Mouse (Mus musculus) forebrain, embryonic 11.5 days (tissue): ENCODE measurements around the gene Ppp1r13b. TPM values are rescaled to one million over a fixed set of nuclear protein-coding genes. Genes with fewer than 3 reads are reported as not detected.

Experiments
- ATAC-seq: fragments of 200-750 bp; cut with Nextera tagmentation; replicated peaks from 2 replicates; pipeline ENCODE4 v1.8.0; 2017; ENCODE audit warnings: moderate TSS enrichment; ENCODE audit not compliant: low FRiP score
- DNase-seq: peaks from one replicate; pipeline ENCODE4 v3.0.0-alpha.2; 2017; ENCODE audit warnings: low spot score
- H3K27ac ChIP-seq: fragments of 300-500 bp; sonication (generic); 2 replicates; pipeline ENCODE4 v1.5.1; 2014; ENCODE audit warnings: low read depth, low read length
- H3K27me3 ChIP-seq: fragments of 300-500 bp; sonication (generic); 2 replicates; pipeline ENCODE4 v1.6.1; 2014; ENCODE audit warnings: mild to moderate bottlenecking, low read length, mixed read lengths; ENCODE audit not compliant: control insufficient read depth, insufficient read depth
- H3K36me3 ChIP-seq: fragments of 300-500 bp; sonication (generic); 2 replicates; pipeline ENCODE4 v1.6.1; 2014; ENCODE audit warnings: mild to moderate bottlenecking, low read length, moderate library complexity, mixed read lengths; ENCODE audit not compliant: control insufficient read depth, insufficient read depth
- H3K4me1 ChIP-seq: fragments of 300-500 bp; sonication (generic); replicated peaks from 2 replicates; pipeline ENCODE4 v1.6.1; 2014; ENCODE audit warnings: low read length, mixed read lengths; ENCODE audit not compliant: control insufficient read depth, insufficient read depth
- H3K4me2 ChIP-seq: fragments of 300-500 bp; sonication (generic); 2 replicates; pipeline ENCODE4 v1.6.1; 2014; ENCODE audit warnings: low read depth, mild to moderate bottlenecking, low read length, moderate library complexity, mixed read lengths; ENCODE audit not compliant: severe bottlenecking
- H3K4me3 ChIP-seq: fragments of 300-500 bp; sonication (generic); 2 replicates; pipeline ENCODE4 v1.5.1; 2014; ENCODE audit warnings: low read depth, low read length
- H3K9ac ChIP-seq: fragments of 300-500 bp; sonication (generic); 2 replicates; pipeline ENCODE4 v1.6.1; 2014; ENCODE audit warnings: low read length
- H3K9me3 ChIP-seq: fragments of 300-500 bp; sonication (generic); 2 replicates; pipeline ENCODE4 v1.6.1; 2016; ENCODE audit warnings: low read length, mixed read lengths; ENCODE audit not compliant: control insufficient read depth
- WGBS: fragments of 180-500 bp; shearing (Covaris S2); extraction: QIAGEN DNeasy Blood & Tissue Kit; methylation state at CpG from one replicate; pipeline ENCODE4 v1.1.7; 2014; 5-methylcytosine and 5-hydroxymethylcytosine counted together
- polyA plus RNA-seq: library from polyadenylated mRNA; unstranded; fragments of >200 nt; fragmentation: Nextera tagmentation; extraction: Ambion mirVana; gene quantifications from 2 replicates; pipeline ENCODE4 v1.2.1, GENCODE M21; 2014

The Ppp1r13b gene
- polyA plus RNA-seq, 1 experiment from 2014 or later, result 6.3 TPM

DNA sequence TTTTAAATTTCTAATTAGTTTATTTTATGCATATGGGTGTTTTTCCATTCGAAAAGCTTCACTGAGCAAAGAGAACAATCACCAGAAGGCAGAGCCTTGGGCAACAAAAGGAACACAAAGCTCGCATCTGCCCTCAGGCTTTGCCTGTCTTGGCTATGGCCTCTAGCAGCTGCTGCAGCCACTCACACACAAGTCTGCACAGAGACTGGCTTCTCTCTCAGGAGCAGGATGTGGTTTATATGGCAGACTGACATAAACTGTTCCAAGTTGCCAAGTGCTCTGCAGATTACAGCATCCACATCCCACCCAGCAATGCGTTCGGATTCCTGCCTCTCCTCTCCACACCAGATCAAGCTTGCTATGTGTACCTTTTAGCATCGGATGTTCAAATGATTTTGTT, 56.2 kb downstream of the Ppp1r13b start:
- DNase-seq (no peak), ATAC-seq (no peak)
- H3K4me1 ChIP-seq, result no peaks in the 10 kb centered on the region

DNA sequence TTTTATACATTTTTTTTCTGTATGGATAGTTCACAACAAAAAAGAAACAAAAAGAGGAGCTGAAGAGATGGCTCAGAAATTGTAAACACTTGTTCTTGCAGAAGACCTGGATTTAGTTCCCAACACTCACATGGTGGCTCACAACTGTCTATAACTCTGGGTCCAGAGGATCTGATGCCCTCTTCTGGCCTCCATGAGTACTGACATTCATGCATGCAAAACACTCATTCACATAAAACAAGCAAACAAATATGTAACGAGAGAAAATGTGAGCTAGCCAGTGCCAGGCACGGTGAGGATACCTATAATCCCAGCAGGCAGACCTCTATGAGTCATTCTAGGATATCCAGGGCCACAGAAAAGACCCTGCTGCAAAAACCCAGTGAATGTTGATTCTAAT, 56.7 kb downstream of the Ppp1r13b start:
- Histone ChIP-seq H3K27me3 (no peaks in the 10 kb centered on the region), H3K4me1 (no peaks in the 10 kb centered on the region), H3K4me2 (no peak overlapping the region), H3K4me3 (no peak overlapping the region), H3K27ac (no peak overlapping the region), H3K9me3 (no peaks in the 10 kb centered on the region), H3K36me3 (no peaks in the 10 kb centered on the region), H3K9ac (no peak overlapping the region)
- DNase-seq (no peak), ATAC-seq (no peak)
- 60% methylated on average over 2 of the region's 2 CpGs for WGBS

More for the DNA sequence above, 56.2 kb downstream of the Ppp1r13b start:
- no peaks in the 10 kb centered on the region for H3K9me3 ChIP-seq
- no peak overlapping the region for H3K27ac ChIP-seq
- 84% methylated on average over 5 of the region's 5 CpGs for whole genome bisulfite sequencing
- H3K9ac ChIP-seq, result no peak overlapping the region
- H3K36me3 ChIP-seq, result no peaks in the 10 kb centered on the region
- H3K4me2 ChIP-seq, result no peak overlapping the region
- no peak overlapping the region for H3K4me3 ChIP-seq
- H3K27me3 ChIP-seq, result no peaks in the 10 kb centered on the region

DNA sequence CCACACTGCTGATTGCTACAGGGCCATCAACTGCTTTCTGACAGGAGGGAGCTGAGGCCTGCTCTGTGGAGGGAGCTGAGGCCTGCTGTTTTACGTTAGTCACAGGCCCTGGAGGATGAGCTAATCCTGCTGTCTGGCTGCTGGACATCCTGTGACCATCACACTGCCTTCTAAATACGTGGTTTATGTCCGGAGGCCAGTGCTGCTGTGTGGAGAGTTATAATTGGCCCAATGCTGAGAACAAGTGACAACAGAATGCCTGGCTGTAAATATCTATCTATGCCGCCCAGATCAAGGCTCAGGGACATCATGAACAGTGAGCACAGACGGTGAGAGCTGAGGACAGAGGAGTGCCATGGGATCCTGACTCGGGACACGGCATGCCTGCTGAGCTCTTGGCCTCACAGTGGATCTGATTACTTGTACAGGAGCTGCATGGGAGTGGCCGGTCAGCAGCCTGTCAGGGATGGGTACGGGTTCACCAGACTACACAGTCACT, 59.6 kb downstream of the Ppp1r13b start:
- DNase-seq (no peak), ATAC-seq (no peak)
- no peaks in the 10 kb centered on the region for H3K36me3 ChIP-seq
- no peak overlapping the region for H3K27ac ChIP-seq
- no peak overlapping the region for H3K9ac ChIP-seq
- no peak overlapping the region for H3K4me2 ChIP-seq
- H3K4me3 ChIP-seq, result no peak overlapping the region
- no peaks in the 10 kb centered on the region for H3K4me1 ChIP-seq
- no peaks in the 10 kb centered on the region for H3K9me3 ChIP-seq
- H3K27me3 ChIP-seq, result no peaks in the 10 kb centered on the region
- 73% methylated on average over 9 of the region's 9 CpGs for WGBS

DNA sequence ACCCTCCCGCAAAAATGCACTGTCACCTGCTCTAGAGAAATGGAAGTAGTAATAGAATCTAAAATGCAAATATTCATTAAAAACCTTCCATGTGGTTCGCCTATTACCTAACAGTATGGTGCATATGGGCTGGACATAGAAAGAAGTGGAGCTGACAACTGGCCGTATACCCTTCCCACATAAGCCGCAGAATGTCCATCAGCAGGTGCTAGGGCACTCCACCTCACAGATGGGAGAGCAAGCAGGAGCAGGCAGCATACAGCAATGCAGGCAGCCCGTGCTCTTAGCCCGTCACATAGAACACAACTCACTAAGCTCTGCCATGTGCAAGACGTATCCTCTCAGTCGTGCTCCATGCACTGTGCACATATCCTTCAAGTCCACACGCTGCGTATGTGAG, 61.1 kb downstream of the Ppp1r13b start:
- Histone ChIP-seq H3K9ac (no peak overlapping the region), H3K36me3 (no peaks in the 10 kb centered on the region), H3K27me3 (no peaks in the 10 kb centered on the region), H3K4me2 (no peak overlapping the region), H3K4me1 (no peaks in the 10 kb centered on the region), H3K9me3 (no peaks in the 10 kb centered on the region), H3K4me3 (no peak overlapping the region), H3K27ac (no peak overlapping the region)
- DNase-seq (no peak), ATAC-seq (no peak)
- WGBS, result 92% methylated on average over 10 of the region's 10 CpGs

DNA sequence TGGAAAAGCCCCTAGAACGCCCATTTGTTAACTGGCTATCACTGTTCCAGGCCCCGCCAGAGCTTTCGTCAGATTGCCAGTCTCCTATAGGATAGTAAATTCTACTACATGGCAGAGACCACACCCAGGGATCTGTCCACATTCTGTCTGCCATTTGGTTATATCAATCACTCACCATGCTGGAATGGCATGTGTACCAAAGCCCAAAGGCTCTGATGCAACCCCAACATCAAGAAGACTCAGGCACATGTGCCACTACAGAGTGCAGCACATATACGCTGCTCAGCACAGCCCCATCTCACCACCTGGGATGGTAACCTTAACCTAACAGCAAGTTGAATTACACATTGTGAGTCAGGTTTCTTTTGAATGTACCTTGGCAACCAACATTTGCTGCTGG, 62.0 kb downstream of the Ppp1r13b start:
- no peak for ATAC-seq
- DNase-seq, result no peak
- WGBS, result 96% methylated on average over 4 of the region's 4 CpGs

DNA sequence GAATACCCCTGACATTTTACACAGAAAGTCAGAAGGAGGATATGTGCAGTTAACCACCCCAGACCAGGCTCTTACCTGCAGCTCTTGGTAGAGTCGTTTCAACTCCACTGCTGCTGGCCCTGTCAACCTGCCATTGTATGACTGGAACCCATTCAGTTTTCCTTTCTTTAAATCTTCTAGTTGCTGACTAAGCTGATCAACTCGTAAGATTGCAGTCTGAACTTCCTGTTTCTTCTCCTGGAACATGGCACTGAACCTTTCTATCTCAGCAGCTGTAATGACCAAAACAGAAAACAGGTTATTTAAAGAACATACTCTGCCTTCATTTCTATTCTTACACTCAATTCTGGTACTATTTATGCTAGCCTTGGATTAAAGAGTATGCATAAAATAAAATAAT, 64.4 kb downstream of the Ppp1r13b start:
- no peak overlapping the region for H3K4me3 ChIP-seq
- no peak overlapping the region for H3K4me2 ChIP-seq
- H3K27ac ChIP-seq, result no peak overlapping the region
- DNase-seq, result no peak
- 66% methylated on average over 2 of the region's 2 CpGs for WGBS
- no peak overlapping the region for H3K9ac ChIP-seq
- no peaks in the 10 kb centered on the region for H3K36me3 ChIP-seq
- no peak for ATAC-seq
- H3K9me3 ChIP-seq, result no peaks in the 10 kb centered on the region
- no peaks in the 10 kb centered on the region for H3K27me3 ChIP-seq
- H3K4me1 ChIP-seq, result no peaks in the 10 kb centered on the region

More for the DNA sequence above, 62.0 kb downstream of the Ppp1r13b start:
- no peak overlapping the region for H3K9ac ChIP-seq
- H3K36me3 ChIP-seq, result no peaks in the 10 kb centered on the region
- no peaks in the 10 kb centered on the region for H3K4me1 ChIP-seq
- no peak overlapping the region for H3K4me2 ChIP-seq
- H3K4me3 ChIP-seq, result no peak overlapping the region
- no peaks in the 10 kb centered on the region for H3K9me3 ChIP-seq
- H3K27me3 ChIP-seq, result no peaks in the 10 kb centered on the region
- H3K27ac ChIP-seq, result no peak overlapping the region

DNA sequence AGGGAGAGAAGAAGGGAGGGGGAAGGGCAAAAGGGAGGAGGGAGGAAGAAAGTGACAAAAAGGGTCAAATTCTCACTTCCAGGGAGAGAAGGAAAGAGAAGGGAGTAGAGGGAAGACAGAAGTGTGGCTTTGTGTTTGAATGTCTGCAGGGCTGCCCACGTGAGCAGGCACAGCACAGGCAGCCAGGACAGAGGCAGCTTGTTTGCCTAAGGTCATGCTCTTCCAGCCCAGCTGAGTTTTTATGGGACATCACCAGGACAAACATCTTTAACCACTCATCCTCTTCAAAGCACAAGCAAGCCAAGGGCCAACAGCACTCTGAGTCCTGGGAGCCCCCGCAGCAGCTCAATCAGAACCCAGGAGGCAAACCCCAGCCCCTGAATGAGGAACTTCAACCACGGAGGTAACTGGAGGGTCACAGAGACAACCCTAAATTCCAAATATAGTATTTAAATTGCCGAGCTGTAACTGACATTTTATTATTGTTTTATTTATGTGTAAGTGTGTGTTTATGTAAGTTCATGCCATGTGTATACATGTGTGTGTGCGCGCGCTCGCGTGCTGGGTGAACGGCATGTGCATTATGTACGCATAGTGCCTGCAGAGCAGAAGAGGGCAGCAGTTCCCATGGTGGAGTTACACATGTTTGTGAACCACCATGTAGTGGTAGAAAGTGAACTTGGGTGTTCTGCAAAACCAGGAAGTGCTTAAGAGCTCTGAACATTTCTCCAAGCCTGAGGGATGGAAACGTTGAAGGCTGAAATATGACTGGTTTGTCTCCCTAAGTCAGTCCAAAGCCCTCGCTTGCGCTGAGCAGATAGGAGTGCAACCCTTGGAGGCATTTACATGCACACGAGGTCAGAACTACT, 65.1 kb downstream of the Ppp1r13b start:
- WGBS, result 88% methylated on average over 15 of the region's 15 CpGs
- Histone ChIP-seq H3K27ac (no peak overlapping the region), H3K9ac (no peak overlapping the region), H3K27me3 (no peaks in the 10 kb centered on the region), H3K4me2 (no peak overlapping the region), H3K4me3 (no peak overlapping the region), H3K36me3 (no peaks in the 10 kb centered on the region), H3K9me3 (no peaks in the 10 kb centered on the region), H3K4me1 (no peaks in the 10 kb centered on the region)
- no peak for DNase-seq
- no peak for ATAC-seq

DNA sequence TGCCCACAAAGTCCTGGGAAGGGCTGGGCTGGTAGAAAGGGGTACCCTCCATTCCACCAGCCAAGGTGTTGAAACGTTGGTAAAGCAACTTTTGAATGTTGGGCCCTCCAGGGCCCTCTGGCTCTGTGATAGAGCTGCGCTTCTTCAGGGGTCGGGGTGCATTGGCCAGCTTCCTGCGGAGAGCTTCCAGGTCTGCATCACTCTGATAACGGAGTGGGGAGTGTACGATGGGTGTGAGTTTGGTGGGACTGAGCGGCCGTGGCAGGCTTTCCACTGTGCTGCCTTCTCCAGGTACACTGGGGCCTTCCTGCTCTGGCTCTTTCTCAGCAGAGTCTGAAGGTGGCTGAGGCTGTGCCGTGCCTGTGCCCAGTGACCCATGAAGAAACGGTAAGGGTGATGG, 74.5 kb downstream of the Ppp1r13b start:
- DNase-seq (no peak), ATAC-seq (no peak)
- no peaks in the 10 kb centered on the region for H3K27me3 ChIP-seq
- no peak overlapping the region for H3K4me3 ChIP-seq
- no peak overlapping the region for H3K4me2 ChIP-seq
- no peaks in the 10 kb centered on the region for H3K9me3 ChIP-seq
- no peak overlapping the region for H3K27ac ChIP-seq
- no peaks in the 10 kb centered on the region; the same call in 1 of the 2 replicates for H3K36me3 ChIP-seq
- 92% methylated on average over 10 of the region's 10 CpGs for WGBS
- H3K4me1 ChIP-seq, result no peaks in the 10 kb centered on the region
- H3K9ac ChIP-seq, result no peak overlapping the region

DNA sequence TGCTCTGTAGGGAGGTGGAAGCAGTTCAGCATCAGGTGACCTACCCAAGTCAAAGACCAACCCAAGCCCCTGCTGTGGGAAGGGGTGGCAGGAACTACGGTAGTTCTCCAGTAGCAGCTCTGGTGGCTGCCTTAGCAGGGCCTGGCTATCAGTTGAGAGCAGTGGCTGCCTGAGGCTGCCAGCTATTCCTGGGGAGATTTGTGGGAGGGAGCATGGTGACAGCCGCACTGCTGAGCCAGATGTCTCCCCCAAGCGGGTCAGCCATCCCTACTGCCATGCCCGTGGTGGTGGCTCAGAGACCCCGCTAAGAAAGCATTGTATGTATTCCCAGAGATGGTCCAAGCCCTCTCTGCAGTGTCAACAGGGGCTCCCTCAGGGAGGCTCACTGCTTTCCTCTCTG, 75.3 kb downstream of the Ppp1r13b start:
- no peaks in the 10 kb centered on the region for H3K4me1 ChIP-seq
- H3K4me3 ChIP-seq, result no peak overlapping the region
- no peak overlapping the region for H3K27ac ChIP-seq
- ATAC-seq (no peak), DNase-seq (no peak)
- no peaks in the 10 kb centered on the region for H3K27me3 ChIP-seq
- H3K4me2 ChIP-seq, result no peak overlapping the region
- H3K9me3 ChIP-seq, result no peaks in the 10 kb centered on the region
- H3K9ac ChIP-seq, result no peak overlapping the region
- no peaks in the 10 kb centered on the region; the same call in 1 of the 2 replicates for H3K36me3 ChIP-seq
- WGBS, result 82% methylated on average over 5 of the region's 5 CpGs
